Mouse (Mus musculus) hindbrain, embryonic 15.5 days (tissue): ENCODE data around the gene Igsf10. TPM values are rescaled to one million over a fixed set of nuclear protein-coding genes. Genes with fewer than 3 reads are reported as not detected.

Experiments
- ATAC-seq: fragments of 200-750 bp; cut with Nextera tagmentation; 2 replicates; pipeline ENCODE4 v1.8.0; 2017; ENCODE audit warnings: low read depth, moderate number of reproducible peaks, moderate TSS enrichment; ENCODE audit not compliant: low FRiP score
- H3K27ac ChIP-seq: fragments of 300-500 bp; sonication (generic); replicated peaks from 2 replicates; pipeline ENCODE4 v1.5.1; 2015; ENCODE audit warnings: mild to moderate bottlenecking, inconsistent platforms
- H3K27me3 ChIP-seq: fragments of 300-500 bp; sonication (generic); 2 replicates; pipeline ENCODE4 v1.6.1; 2015; ENCODE audit warnings: control low read depth, inconsistent platforms
- H3K36me3 ChIP-seq: fragments of 300-500 bp; sonication (generic); 2 replicates; pipeline ENCODE4 v1.6.1; 2015; ENCODE audit warnings: control low read depth, inconsistent platforms
- H3K4me1 ChIP-seq: fragments of 300-500 bp; sonication (generic); replicated peaks from 2 replicates; pipeline ENCODE4 v1.6.1; 2015; ENCODE audit warnings: control low read depth, inconsistent platforms
- H3K4me2 ChIP-seq: fragments of 300-500 bp; sonication (generic); 2 replicates; pipeline ENCODE4 v1.6.1; 2015; ENCODE audit warnings: moderate library complexity, mild to moderate bottlenecking, inconsistent platforms
- H3K4me3 ChIP-seq: fragments of 300-500 bp; sonication (generic); 2 replicates; pipeline ENCODE4 v1.5.1; 2015; ENCODE audit warnings: mild to moderate bottlenecking, inconsistent platforms
- H3K9ac ChIP-seq: fragments of 300-500 bp; sonication (generic); 2 replicates; pipeline ENCODE4 v1.6.1; 2015; ENCODE audit warnings: inconsistent platforms
- H3K9me3 ChIP-seq: fragments of 300-500 bp; sonication (generic); 2 replicates; pipeline ENCODE4 v1.6.1; 2016; ENCODE audit warnings: control low read depth, inconsistent platforms
- WGBS: fragments of 180-500 bp; shearing (Covaris S2); methylation state at CpG from one replicate; pipeline ENCODE4 v1.1.7; 2015; 5-methylcytosine and 5-hydroxymethylcytosine counted together
- polyA plus RNA-seq: library from polyadenylated mRNA; unstranded; fragments of >200 nt; fragmentation: Nextera tagmentation; extraction: Ambion mirVana; gene quantifications from 2 replicates; pipeline ENCODE4 v1.2.1, GENCODE M21; 2015

Gene Igsf10
- polyA plus RNA-seq, 1 experiment from 2014 or later, result 2.6 TPM

DNA sequence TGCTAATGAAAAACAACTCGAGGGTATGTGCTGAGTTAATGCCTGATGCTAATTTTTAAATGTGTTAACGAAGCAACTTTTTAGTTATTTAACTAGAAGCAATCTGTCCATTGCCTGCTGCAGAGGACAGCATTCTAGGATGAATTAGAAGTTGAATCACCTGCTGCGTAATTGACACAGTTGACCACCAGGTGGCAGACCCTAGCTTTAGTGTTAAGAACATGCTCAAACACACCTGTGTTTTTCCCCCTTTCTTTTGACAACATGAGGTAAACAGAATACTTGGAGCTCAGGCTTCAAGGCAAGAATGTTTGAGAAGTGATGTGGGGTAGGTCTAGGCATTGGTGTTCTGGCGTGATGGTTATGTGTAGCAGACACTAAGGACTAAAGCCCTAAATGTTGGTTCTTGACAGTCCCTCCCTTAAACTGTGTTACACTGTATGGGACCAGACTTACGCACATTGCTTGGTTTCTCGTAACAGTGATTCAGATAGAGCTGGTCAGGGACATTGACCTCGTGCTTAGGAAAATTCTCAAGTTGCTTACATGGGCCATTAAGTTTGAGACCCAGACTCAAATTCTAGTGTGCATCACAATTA, 22.8 kb downstream of the Igsf10 start:
- H3K4me1 ChIP-seq, result no peaks in the 10 kb centered on the region
- no peak overlapping the region for H3K27ac ChIP-seq
- no peaks in the 10 kb centered on the region for H3K27me3 ChIP-seq
- no peaks in the 10 kb centered on the region for H3K9me3 ChIP-seq
- H3K36me3 ChIP-seq, result peaks cover 12% of the 10 kb centered on the region; the same call in 1 of the 2 replicates
- H3K9ac ChIP-seq, result no peak overlapping the region
- 0 out of 2 replicates have a peak, but pooled peaks have one; percentile 56 for ATAC-seq
- H3K4me3 ChIP-seq, result no peak overlapping the region
- 53% methylated on average over 7 of the region's 7 CpGs for WGBS
- no peak overlapping the region for H3K4me2 ChIP-seq

DNA sequence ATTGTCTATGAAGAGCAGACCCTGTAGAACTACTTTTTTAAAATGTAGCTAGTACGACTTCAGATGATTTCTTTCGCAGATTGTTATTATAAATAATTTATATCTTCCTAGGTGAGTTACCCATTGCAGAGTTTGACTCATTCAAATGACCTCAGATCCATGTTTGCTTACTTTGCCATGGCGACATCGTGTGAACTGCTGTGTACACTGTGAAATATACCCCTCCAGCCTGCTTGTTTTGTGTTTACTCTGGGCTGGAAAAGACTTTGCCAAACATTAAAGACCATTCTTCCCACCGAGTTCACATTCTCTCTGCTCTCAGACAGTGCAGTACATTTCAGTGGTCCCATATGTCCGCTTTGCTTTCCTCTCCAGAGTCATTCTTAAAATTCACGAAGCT, 28.1 kb downstream of the Igsf10 start:
- no peaks in the 10 kb centered on the region for H3K4me1 ChIP-seq
- H3K4me3 ChIP-seq, result no peak overlapping the region
- H3K27ac ChIP-seq, result no peak overlapping the region
- no peak overlapping the region for H3K4me2 ChIP-seq
- H3K9me3 ChIP-seq, result no peaks in the 10 kb centered on the region
- ATAC-seq, result no peak
- WGBS, result 78% methylated on average over 7 of the region's 7 CpGs
- H3K9ac ChIP-seq, result no peak overlapping the region
- 0 out of 2 replicates have a peak, but pooled peaks cover 12% of the 10 kb centered on the region for H3K36me3 ChIP-seq
- H3K27me3 ChIP-seq, result no peaks in the 10 kb centered on the region

DNA sequence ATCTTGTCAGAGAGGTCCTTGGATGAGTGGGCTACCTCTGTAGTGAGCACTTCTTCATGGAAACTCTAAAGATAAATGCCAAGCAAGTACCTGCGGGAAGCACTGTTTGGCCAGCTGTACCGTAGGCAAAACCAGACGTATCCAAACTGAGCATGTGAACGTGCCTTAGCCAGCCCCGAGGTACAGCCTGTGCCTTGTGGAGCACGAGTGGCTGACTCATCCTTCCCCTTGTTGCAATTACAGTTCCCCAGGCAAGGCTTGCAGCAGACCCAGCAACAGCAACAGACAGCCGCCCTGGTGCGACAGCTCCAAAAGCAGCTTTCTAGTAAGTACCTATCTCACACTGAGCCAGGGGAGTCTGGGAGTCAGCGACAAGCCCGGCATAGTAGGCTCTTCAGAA, 31.6 kb downstream of the Igsf10 start:
- WGBS, result 88% methylated on average over 10 of the region's 10 CpGs
- ATAC-seq, result no peak
- H3K9ac ChIP-seq, result no peak overlapping the region
- no peak overlapping the region for H3K4me3 ChIP-seq
- no peaks in the 10 kb centered on the region for H3K4me1 ChIP-seq
- no peaks in the 10 kb centered on the region for H3K27me3 ChIP-seq
- H3K36me3 ChIP-seq, result no peaks in the 10 kb centered on the region
- no peak overlapping the region for H3K4me2 ChIP-seq
- H3K27ac ChIP-seq, result no peak overlapping the region
- H3K9me3 ChIP-seq, result no peaks in the 10 kb centered on the region

DNA sequence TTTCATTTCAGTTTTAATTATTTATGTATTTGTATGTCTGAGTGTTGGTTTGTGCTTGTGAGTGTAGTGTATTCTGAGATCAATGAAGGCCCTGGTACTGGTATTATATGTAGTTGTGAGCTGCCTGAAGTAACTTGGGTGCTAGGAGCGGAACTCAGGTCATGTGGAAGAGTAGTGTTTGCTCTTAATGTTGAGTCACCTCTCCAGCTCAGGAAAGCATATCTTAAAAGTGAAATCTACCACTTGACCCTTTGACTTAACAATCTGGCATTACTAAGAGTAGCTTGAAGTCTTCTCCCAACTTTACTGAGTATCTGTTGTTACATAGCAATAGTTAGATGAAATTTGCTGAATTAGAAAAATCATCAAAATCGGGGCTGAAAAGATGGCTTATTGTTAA, 38.7 kb downstream of the Igsf10 start:
- Histone ChIP-seq H3K4me3 (no peak overlapping the region), H3K27ac (no peak overlapping the region), H3K27me3 (no peaks in the 10 kb centered on the region), H3K9ac (no peak overlapping the region), H3K36me3 (no peaks in the 10 kb centered on the region), H3K4me2 (no peak overlapping the region), H3K9me3 (no peaks in the 10 kb centered on the region), H3K4me1 (no peaks in the 10 kb centered on the region)
- WGBS, result 92% methylated on average over 2 of the region's 2 CpGs
- no peak for ATAC-seq

DNA sequence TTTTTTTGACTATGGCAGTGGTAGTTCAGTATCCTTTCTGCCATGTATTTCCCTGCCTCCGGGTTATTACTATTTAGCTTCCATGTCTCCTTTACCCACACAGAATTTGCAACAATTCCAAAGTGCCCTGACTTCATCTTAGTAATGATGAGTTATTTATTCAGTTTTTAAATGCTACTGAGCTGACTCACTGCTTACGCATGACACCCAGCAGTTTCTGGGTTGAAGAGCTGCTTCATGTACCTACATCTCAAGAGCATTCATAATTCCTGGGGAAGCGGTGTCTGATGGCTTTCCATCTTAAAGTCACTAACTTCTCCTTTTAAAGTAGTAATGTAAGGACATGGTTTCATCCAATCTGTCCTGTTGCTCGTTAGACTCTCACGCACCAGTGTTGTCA, 39.2 kb downstream of the Igsf10 start:
- H3K4me1 ChIP-seq, result no peaks in the 10 kb centered on the region
- no peaks in the 10 kb centered on the region for H3K9me3 ChIP-seq
- H3K27ac ChIP-seq, result no peak overlapping the region
- no peak for ATAC-seq
- H3K4me3 ChIP-seq, result no peak overlapping the region
- WGBS, result 95% methylated on average over 5 of the region's 5 CpGs
- no peak overlapping the region for H3K4me2 ChIP-seq
- no peaks in the 10 kb centered on the region for H3K36me3 ChIP-seq
- no peaks in the 10 kb centered on the region for H3K27me3 ChIP-seq
- no peak overlapping the region for H3K9ac ChIP-seq

DNA sequence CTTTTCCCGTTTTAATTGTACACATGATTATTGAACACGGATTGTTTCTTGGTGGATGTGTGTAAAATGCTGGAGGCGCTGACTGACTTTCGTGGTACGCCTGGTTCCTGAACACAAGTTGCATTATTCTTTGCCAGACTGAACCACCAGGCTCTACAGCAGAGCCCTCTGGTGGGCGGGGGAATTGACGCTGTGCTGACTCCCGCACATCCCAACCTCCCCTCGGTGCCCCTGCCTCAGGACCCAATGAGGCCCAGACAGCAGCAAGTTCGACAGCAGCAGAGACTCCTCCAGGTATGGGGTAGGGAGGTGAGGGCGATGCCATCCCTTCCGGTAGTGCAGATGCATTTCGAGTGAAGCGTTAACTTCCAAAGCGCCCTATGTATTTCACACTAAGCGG, 46.5 kb downstream of the Igsf10 start:
- no peaks in the 10 kb centered on the region for H3K4me1 ChIP-seq
- H3K4me3 ChIP-seq, result no peak overlapping the region
- no peak for ATAC-seq
- H3K27ac ChIP-seq, result no peak overlapping the region
- H3K9me3 ChIP-seq, result no peaks in the 10 kb centered on the region
- no peaks in the 10 kb centered on the region for H3K36me3 ChIP-seq
- H3K4me2 ChIP-seq, result no peak overlapping the region
- H3K27me3 ChIP-seq, result no peaks in the 10 kb centered on the region
- WGBS, result 89% methylated on average over 16 of the region's 16 CpGs
- no peak overlapping the region for H3K9ac ChIP-seq

DNA sequence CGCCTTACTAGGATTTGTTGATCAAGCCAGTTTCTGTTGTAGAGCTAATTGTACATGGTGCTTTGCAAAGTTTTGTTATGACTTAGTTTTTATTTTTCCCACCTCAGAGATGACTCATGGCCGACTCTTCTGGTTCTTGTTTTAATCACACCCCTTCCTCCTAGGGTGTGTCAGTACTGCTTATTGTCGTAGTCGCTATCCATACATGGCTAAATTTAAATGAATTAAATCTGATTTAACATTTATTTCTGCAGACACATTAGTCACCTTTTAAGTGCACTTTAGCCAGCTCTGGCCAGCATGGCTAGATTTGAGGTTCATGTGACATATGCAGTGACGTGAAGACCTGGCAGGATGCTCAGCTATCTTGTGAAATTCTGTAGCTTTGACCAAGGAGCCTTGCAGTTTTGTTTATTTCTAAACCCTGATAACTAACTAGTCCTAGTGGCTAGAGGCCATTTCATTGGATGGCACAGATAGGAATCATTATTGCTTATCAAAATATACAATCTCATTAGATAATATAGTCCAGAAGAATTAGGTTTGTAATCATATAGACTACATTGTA, 47.5 kb downstream of the Igsf10 start:
- H3K27ac ChIP-seq, result no peak overlapping the region
- ATAC-seq, result no peak
- H3K4me1 ChIP-seq, result no peaks in the 10 kb centered on the region
- H3K9ac ChIP-seq, result no peak overlapping the region
- no peaks in the 10 kb centered on the region for H3K36me3 ChIP-seq
- H3K4me2 ChIP-seq, result no peak overlapping the region
- 97% methylated on average over 5 of the region's 5 CpGs for WGBS
- no peaks in the 10 kb centered on the region for H3K9me3 ChIP-seq
- no peaks in the 10 kb centered on the region for H3K27me3 ChIP-seq
- no peak overlapping the region for H3K4me3 ChIP-seq

DNA sequence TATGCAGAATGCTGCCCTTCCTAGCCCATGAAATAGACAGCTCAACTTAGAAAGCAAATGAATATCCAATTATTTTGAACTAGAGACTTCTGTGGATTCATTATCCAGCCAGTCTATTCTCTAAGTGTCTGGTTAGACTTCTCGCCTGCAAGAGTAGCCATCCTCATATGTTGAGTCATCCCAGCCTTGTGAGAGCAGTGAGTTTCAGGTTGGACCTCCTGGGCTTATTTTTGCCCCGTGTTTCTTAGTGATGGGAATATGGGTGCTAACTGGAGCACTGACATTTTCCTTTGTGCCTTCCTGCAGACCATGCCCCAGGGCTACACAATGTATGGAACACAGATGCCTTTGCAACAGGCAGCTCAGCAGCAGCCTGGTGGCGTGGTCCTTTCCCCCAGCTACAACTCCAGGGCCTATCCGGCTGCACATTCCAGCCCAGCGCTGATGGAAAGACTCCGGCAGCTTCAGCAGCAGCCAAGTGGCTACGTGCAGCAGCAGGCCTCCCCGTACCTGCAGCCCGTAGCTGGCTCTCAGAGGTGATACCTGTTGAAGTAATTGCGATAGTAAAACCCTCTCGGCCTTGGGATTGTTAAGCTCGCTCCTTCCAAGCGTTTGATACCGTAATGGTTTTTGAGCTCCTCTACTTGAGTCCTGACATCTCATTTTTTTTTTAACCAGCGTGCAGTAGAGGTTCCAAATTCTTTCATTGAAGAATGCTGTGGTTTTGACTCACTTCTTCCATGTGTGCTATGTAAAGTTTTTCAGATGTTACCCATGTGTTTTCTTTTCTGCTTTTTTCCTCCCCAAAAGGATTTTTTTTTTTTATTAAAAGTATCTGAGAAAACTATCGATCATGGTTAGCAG, 48.3 kb downstream of the Igsf10 start:
- no peaks in the 10 kb centered on the region for H3K27me3 ChIP-seq
- no peak for ATAC-seq

DNA sequence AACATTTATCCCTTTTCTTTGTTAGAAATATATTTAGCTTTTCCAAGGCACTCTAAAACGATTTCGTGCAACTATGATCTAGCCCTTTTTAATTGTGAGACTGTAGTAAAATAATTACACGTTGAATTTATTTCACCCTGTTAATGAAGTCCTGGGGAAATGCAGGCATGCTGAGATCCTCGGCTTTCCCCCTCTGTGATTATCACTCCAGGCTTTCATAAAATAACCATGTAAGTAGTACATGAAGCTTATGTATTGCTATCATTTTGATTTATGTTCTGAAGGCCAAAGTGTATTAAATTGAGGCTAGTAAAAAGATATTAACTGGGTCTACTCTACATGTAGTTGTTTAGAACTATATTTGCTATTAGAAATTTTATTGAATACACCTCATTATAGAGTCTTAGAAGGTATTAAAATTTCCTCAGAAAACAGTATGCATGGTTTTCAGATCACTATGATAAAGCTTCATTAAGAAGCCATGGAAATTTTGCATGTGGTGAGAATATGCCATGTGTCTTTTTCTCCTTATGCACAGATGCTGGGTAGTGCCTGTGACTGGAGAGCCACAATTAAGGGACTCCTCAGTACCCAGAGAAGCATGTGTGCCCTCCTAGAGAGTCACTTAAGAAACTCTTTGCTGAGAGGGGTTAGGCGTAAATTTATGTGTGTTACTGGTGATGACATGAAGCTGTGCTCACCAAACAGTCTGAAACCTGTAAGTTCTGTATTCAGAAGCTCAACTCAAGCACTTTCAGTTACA, 50.6 kb downstream of the Igsf10 start:
- Histone ChIP-seq H3K9me3 (no peaks in the 10 kb centered on the region), H3K4me3 (no peak overlapping the region), H3K4me1 (no peaks in the 10 kb centered on the region), H3K27ac (no peak overlapping the region), H3K4me2 (no peak overlapping the region), H3K9ac (no peak overlapping the region), H3K36me3 (no peaks in the 10 kb centered on the region), H3K27me3 (no peaks in the 10 kb centered on the region)
- no peak for ATAC-seq
- 69% methylated on average over 5 of the region's 5 CpGs for WGBS

More for the DNA sequence above, 48.3 kb downstream of the Igsf10 start:
- no peak overlapping the region for H3K9ac ChIP-seq
- H3K27ac ChIP-seq, result no peak overlapping the region
- H3K4me1 ChIP-seq, result no peaks in the 10 kb centered on the region
- no peaks in the 10 kb centered on the region for H3K9me3 ChIP-seq
- no peak overlapping the region for H3K4me2 ChIP-seq
- no peak overlapping the region for H3K4me3 ChIP-seq
- no peaks in the 10 kb centered on the region for H3K36me3 ChIP-seq
- 89% methylated on average over 16 of the region's 16 CpGs for WGBS

DNA sequence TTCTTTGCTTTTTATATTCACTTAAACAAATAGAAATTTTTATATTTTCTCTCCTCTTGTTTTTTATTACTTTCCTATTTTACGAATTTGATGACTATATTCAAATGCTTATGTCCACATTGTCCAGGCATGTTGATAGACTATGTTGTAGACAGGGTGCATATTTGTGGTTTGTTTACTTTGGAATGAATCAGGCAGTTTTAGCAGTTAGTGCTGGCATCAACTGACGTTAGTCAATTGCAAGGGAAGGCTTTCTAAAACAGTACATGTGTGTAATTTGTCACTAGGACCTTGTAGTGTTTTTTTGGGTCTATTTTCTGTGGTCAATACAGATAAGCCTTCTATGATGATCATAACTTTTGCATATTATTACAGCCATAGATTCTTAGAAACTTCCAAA, 53.6 kb downstream of the Igsf10 start:
- ATAC-seq, result no peak
- WGBS, result 74% methylated on average over 2 of the region's 2 CpGs
- H3K4me1 ChIP-seq, result no peaks in the 10 kb centered on the region

DNA sequence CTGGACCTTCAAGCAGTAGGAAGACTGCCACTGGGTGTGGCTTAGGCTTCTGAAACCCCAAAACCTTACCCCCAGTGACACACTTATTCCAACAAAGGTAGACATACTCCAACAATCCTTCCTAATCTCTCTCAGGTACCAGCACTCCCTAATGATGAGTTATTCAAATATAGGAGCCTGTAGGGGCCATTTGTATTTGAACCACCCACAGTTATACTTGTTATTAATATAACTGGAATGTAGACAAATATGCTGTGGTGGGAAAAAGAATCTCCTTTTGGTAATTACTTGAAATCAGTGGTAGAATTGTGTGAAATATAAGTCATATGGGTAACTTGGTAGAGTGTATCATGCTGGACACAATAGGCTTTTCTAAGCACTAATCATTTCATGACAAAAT, 65.6 kb downstream of the Igsf10 start:
- H3K9ac ChIP-seq, result no peak overlapping the region
- H3K4me2 ChIP-seq, result no peak overlapping the region
- ATAC-seq, result no peak
- no peaks in the 10 kb centered on the region for H3K9me3 ChIP-seq
- no peak overlapping the region for H3K4me3 ChIP-seq
- no peak overlapping the region for H3K27ac ChIP-seq
- 0 out of 2 replicates have a peak, but pooled peaks cover 11% of the 10 kb centered on the region for H3K36me3 ChIP-seq
- no peaks in the 10 kb centered on the region for H3K27me3 ChIP-seq
- no peaks in the 10 kb centered on the region for H3K4me1 ChIP-seq

More for the DNA sequence above, 53.6 kb downstream of the Igsf10 start:
- H3K4me2 ChIP-seq, result no peak overlapping the region
- no peaks in the 10 kb centered on the region for H3K27me3 ChIP-seq
- H3K4me3 ChIP-seq, result no peak overlapping the region
- H3K36me3 ChIP-seq, result no peaks in the 10 kb centered on the region
- no peak overlapping the region for H3K27ac ChIP-seq
- no peaks in the 10 kb centered on the region for H3K9me3 ChIP-seq
- no peak overlapping the region for H3K9ac ChIP-seq

DNA sequence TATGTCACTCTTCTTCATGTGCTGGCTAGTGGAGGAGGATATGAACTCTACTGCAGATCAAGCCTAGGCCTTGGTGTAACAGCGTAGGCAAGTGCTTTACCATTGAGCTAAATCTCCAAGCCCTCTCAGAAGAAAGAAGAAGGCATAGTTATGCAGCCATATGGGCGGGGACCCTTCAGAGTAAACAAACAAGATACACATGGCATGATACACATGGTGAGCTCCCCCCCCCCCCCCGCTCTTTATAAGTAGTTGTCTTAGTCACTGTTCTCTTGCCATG, 66.0 kb downstream of the Igsf10 start:
- Histone ChIP-seq H3K4me2 (no peak overlapping the region), H3K4me1 (no peaks in the 10 kb centered on the region), H3K9me3 (no peaks in the 10 kb centered on the region), H3K36me3 (0 out of 2 replicates have a peak, but pooled peaks cover 11% of the 10 kb centered on the region), H3K9ac (no peak overlapping the region), H3K27ac (no peak overlapping the region), H3K27me3 (no peaks in the 10 kb centered on the region), H3K4me3 (no peak overlapping the region)
- no peak for ATAC-seq
- 86% methylated on average over 3 of the region's 3 CpGs for WGBS
